In the genomic region with DNA sequence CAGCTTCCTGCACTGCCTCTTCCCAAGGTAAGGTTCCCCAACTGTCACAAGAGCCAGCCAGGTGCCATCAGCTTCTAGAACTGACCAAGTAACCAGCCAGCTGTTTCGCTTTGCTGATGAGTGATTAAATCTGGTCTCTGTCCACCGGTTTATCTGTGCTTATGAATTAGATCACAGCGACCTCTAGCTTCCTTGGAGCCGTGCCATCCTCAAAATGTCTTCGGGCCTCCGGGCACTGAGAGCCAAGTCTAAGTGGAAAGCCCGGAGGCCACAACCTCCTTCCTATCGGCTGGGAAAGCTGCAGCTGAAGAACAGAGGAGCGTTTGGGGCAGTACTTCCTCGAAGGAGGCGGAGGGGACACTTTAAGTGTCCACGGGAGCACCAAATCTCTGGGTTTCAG, we compare ENCODE assay signal across 11 mouse cellular contexts.
A peak's percentile ranks its signal among the peaks of the same experiment; 100 is the strongest.
DNase-seq lines count a peak whose midpoint lies in the region; ATAC-seq and TF ChIP-seq lines count a peak whose summit lies in the region.
"Had no signal": no experiment of that assay in that cellular context is flagged by ENCODE, and none has a peak within 500 bp of the region (broad histone marks: within the 10 kb centered on the region; RNA-seq: fewer than 3 reads in every experiment).

No protein-coding gene starts in this region.

- peak; percentile 57 to 79 for DNase-seq in adrenal gland, adult 18-20 months (ENCODE audit: low spot score in 2 of 2)
- DNase-seq in cerebellum, adult 2 months = peak; percentile 46 to 47
- DNase-seq in lung, postnatal 10 days = peak; percentile 51
- no peak for DNase-seq in layer of hippocampus, adult 18-20 months (ENCODE audit: low spot score in 2 of 2)
- no peak for DNase-seq in forebrain, embryonic 14.5 days (ENCODE audit: low spot score)
- DNase-seq in left cerebral cortex, postnatal 14 days (ENCODE audit: low spot score in 2 of 2) = no peak

- peaks cover 5% of the 10 kb centered on the region; the same call in 1 of the 2 replicates for H3K36me3 ChIP-seq in heart, embryonic 13.5 days
- no peaks in the 10 kb centered on the region for H3K36me3 ChIP-seq in forebrain, embryonic 14.5 days (ENCODE audit: control insufficient read depth, insufficient read depth, low read length)
- H3K36me3 ChIP-seq: embryonic facial prominence, embryonic 12.5 days; limb, embryonic 12.5 days; neural tube, embryonic 12.5 days had no signal

- no peak for TF ChIP-seq POLR2A in cerebellum, adult 2 months (IDR thresholded peaks at IDR 0.05; ENCODE audit: borderline replicate concordance, insufficient read depth, low read length)

- H3K27me3 ChIP-seq in cerebellum, adult 2 months (ENCODE audit: control insufficient read depth, insufficient read depth, low read length) = no peaks in the 10 kb centered on the region
- no peaks in the 10 kb centered on the region for H3K27me3 ChIP-seq in heart, embryonic 13.5 days (replicated peaks)
- H3K27me3 ChIP-seq in forebrain, embryonic 14.5 days (replicated peaks; ENCODE audit: control insufficient read depth, insufficient read depth, low read length) = no peaks in the 10 kb centered on the region
- H3K27me3 ChIP-seq: embryonic facial prominence, embryonic 12.5 days; limb, embryonic 12.5 days; neural tube, embryonic 12.5 days had no signal

- H3K9ac ChIP-seq in heart, embryonic 13.5 days = peak overlapping the region; percentile 69
- no peak overlapping the region for H3K9ac ChIP-seq in forebrain, embryonic 14.5 days (ENCODE audit: low read length)
- H3K9ac ChIP-seq: embryonic facial prominence, embryonic 12.5 days; limb, embryonic 12.5 days; neural tube, embryonic 12.5 days had no signal

- no peak overlapping the region for H3K4me3 ChIP-seq in cerebellum, adult 2 months (replicated peaks; ENCODE audit: insufficient read depth, low read depth, low read length)
- H3K4me3 ChIP-seq in heart, embryonic 13.5 days = no peak overlapping the region
- no peak overlapping the region for H3K4me3 ChIP-seq in forebrain, embryonic 14.5 days (ENCODE audit: low read depth, low read length)
- H3K4me3 ChIP-seq: embryonic facial prominence, embryonic 12.5 days; limb, embryonic 12.5 days; neural tube, embryonic 12.5 days had no signal

- peak overlapping the region; percentile 50; the same call in 1 of the 2 replicates for H3K4me2 ChIP-seq in heart, embryonic 13.5 days
- H3K4me2 ChIP-seq in forebrain, embryonic 14.5 days (ENCODE audit: low read length) = no peak overlapping the region
- H3K4me2 ChIP-seq: embryonic facial prominence, embryonic 12.5 days; limb, embryonic 12.5 days; neural tube, embryonic 12.5 days had no signal

- no peak for ATAC-seq in heart, embryonic 13.5 days (ENCODE audit: extremely low read depth, insufficient number of reproducible peaks, low FRiP score, low TSS enrichment)
- no peak for ATAC-seq in megakaryocyte progenitor cell, adult 5-6 weeks (replicated peaks; ENCODE audit: poor library complexity)
- no peak for ATAC-seq in forebrain, embryonic 14.5 days

- H3K4me1 ChIP-seq in cerebellum, adult 2 months (ENCODE audit: control insufficient read depth, insufficient read depth, low read length) = peaks cover 3% of the 10 kb centered on the region; the same call in 1 of the 2 replicates
- peaks cover 91% of the 10 kb centered on the region for H3K4me1 ChIP-seq in heart, embryonic 13.5 days
- H3K4me1 ChIP-seq in forebrain, embryonic 14.5 days (ENCODE audit: control insufficient read depth, insufficient read depth, low read length) = peaks cover 10% of the 10 kb centered on the region; the same call in 1 of the 2 replicates

- 39% methylated on average over 12 of the region's 12 CpGs for WGBS in cerebellum, adult 2 months
- 40% methylated on average over 12 of the region's 12 CpGs for WGBS in heart, embryonic 13.5 days
- WGBS in forebrain, embryonic 14.5 days = 93% methylated on average over 12 of the region's 12 CpGs

- H3K27ac ChIP-seq in cerebellum, adult 2 months (ENCODE audit: insufficient read depth, low read length) = no peak overlapping the region
- H3K27ac ChIP-seq in heart, embryonic 13.5 days (replicated peaks) = peak overlapping the region; percentile 93
- no peak overlapping the region for H3K27ac ChIP-seq in forebrain, embryonic 14.5 days (ENCODE audit: low read depth, low read length)
- H3K27ac ChIP-seq: embryonic facial prominence, embryonic 12.5 days; limb, embryonic 12.5 days; neural tube, embryonic 12.5 days had no signal

- peak; percentile 25; the same call in 1 of the 2 replicates for TF ChIP-seq CTCF in cerebellum, adult 2 months (IDR thresholded peaks at IDR 0.05; ENCODE audit: borderline replicate concordance, insufficient read depth, low read depth, low read length)

- intact Hi-C loops in left cerebral cortex, postnatal 14 days (cut with DNase I) = no loop called here

- H3K9me3 ChIP-seq in heart, embryonic 13.5 days = no peaks in the 10 kb centered on the region
- no peaks in the 10 kb centered on the region for H3K9me3 ChIP-seq in forebrain, embryonic 14.5 days (replicated peaks; ENCODE audit: control insufficient read depth, low read length)
- H3K9me3 ChIP-seq: embryonic facial prominence, embryonic 12.5 days; limb, embryonic 12.5 days; neural tube, embryonic 12.5 days had no signal

Comparison
In these comparisons a context has a peak if more than half of its experiments do, and no peak if none do; other contexts are left out.
1. DNase-seq: peak in adrenal gland, adult 18-20 months (2 of 2), cerebellum, adult 2 months (2 of 2) and lung, postnatal 10 days (single experiment); none in layer of hippocampus, adult 18-20 months (0 of 2), forebrain, embryonic 14.5 days (single experiment) and left cerebral cortex, postnatal 14 days (0 of 2).